17 mouse cellular contexts compared by ENCODE assay signal in the genomic region with DNA sequence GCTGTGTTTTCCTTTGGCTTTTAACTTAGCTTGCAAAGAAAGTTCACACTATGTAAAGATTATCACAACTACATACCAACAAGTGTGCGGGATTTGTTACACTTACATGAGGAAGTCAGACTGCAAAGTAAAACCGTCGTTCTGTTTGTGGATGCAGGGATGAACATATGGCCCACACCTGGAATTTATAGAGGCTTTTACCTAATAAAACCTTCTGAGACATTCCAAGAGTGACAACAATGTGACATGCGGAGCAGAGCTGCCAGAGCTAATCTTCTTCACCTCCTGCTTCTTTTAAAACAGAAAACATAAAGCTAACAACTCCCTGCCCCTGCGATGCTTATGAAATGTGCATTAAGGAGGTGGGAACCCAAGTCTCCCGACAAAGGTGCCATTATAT.
"Had no signal": no experiment of that assay in that cellular context is flagged by ENCODE, and none has a peak within 500 bp of the region (broad histone marks: within the 10 kb centered on the region; RNA-seq: fewer than 3 reads in every experiment).

No protein-coding gene starts in this region.

- H3K27me3 ChIP-seq: kidney, embryonic 15.5 days; liver, embryonic 13.5 days; lung, embryonic 15.5 days; megakaryocyte, embryonic 14.5 days; midbrain, embryonic 12.5 days; neural tube, embryonic 13.5 days; stomach, embryonic 15.5 days had no signal

- H3K4me3 ChIP-seq: kidney, embryonic 15.5 days; left cerebral cortex, adult 2 months; liver, embryonic 13.5 days; lung, embryonic 15.5 days; megakaryocyte, embryonic 14.5 days; midbrain, embryonic 12.5 days; neural tube, embryonic 13.5 days; stomach, embryonic 15.5 days had no signal

- DNase-seq: kidney, postnatal 14 days; liver; liver, embryonic 13.5 days; liver, postnatal 0 days; lung, postnatal 14 days; right cerebral cortex, postnatal 14 days; thymus, adult 2 months; thymus, postnatal 36 days had no signal

- H3K36me3 ChIP-seq: kidney, embryonic 15.5 days; liver, embryonic 13.5 days; lung, embryonic 15.5 days; midbrain, embryonic 12.5 days; neural tube, embryonic 13.5 days; stomach, embryonic 15.5 days had no signal

- H3K9ac ChIP-seq: kidney, embryonic 15.5 days; liver, embryonic 13.5 days; liver, postnatal 0 days; lung, embryonic 15.5 days; midbrain, embryonic 12.5 days; neural tube, embryonic 13.5 days; stomach, embryonic 15.5 days had no signal

- ATAC-seq: liver, postnatal 0 days; midbrain, embryonic 16.5 days had no signal

- H3K9me3 ChIP-seq: kidney, embryonic 15.5 days; liver, embryonic 13.5 days; lung, embryonic 15.5 days; megakaryocyte, embryonic 14.5 days; midbrain, embryonic 12.5 days; neural tube, embryonic 13.5 days; stomach, embryonic 15.5 days had no signal

- H3K4me2 ChIP-seq: kidney, embryonic 15.5 days; liver, embryonic 13.5 days; lung, embryonic 15.5 days; midbrain, embryonic 12.5 days; neural tube, embryonic 13.5 days; stomach, embryonic 15.5 days had no signal

- H3K27ac ChIP-seq: kidney, embryonic 15.5 days; left cerebral cortex, adult 2 months; liver, embryonic 13.5 days; lung, embryonic 15.5 days; macrophage; midbrain, embryonic 12.5 days; neural tube, embryonic 13.5 days; stomach, embryonic 15.5 days had no signal

- H3K4me1 ChIP-seq: kidney, embryonic 15.5 days; liver, embryonic 13.5 days; lung, embryonic 15.5 days; megakaryocyte, embryonic 14.5 days; neural tube, embryonic 13.5 days; stomach, embryonic 15.5 days had no signal
